Mouse (Mus musculus): ENCODE measurements around the gene Rap1gap2.

The Rap1gap2 gene

DNA sequence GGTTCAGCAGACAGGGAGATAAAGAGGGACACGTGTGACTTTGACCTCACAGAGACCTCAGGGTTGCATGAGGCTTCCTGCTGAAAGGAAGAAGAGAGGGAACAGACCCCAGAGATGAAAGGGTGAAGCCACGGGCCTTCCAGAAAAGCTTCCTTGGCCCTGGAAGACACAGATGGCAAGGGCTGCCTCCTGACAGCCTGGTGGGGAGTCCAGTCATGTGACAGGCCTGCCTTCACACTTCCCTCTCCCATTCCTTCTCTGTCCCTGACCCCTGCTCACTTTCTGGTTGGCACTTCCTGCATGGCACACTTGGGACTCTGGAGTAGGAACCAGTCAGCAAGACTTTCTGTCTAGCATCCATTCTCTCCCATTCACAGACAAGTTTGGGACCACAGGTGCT lies 148.1 kb downstream of the Rap1gap2 start:
- DNase-seq (ENCODE audit: low spot score in 2 of 2), result no peak

DNA sequence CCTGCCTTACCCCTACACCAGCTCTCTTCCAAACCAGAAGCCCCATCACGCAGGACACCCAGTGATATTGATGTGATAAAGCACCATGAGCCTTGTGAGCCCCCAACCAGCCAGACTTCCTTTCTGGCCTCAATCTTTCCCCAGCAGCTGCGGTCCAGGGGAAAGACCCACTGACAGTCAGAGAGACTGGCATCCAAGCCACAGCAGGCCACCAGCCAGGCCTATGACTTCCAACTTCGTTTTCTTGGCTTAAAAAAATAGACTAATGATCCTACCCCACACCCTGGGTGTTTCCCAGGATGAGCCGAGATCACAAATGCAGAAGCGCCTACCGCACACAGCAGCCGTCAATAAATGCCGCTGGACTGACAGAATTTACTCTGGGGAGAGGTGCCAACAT lies 151.1 kb downstream of the Rap1gap2 start:
- DNase-seq (ENCODE audit: low spot score in 2 of 2), result no peak

GRCm38 (mm10) chr11:74458400-74458799 lies 152.3 kb downstream of the Rap1gap2 start:
- DNase-seq (ENCODE audit: low spot score in 2 of 2), result no peak

GRCm38 (mm10) chr11:74457194-74457593 lies 153.5 kb downstream of the Rap1gap2 start:
- DNase-seq (ENCODE audit: low spot score in 2 of 2), result no peak

DNA sequence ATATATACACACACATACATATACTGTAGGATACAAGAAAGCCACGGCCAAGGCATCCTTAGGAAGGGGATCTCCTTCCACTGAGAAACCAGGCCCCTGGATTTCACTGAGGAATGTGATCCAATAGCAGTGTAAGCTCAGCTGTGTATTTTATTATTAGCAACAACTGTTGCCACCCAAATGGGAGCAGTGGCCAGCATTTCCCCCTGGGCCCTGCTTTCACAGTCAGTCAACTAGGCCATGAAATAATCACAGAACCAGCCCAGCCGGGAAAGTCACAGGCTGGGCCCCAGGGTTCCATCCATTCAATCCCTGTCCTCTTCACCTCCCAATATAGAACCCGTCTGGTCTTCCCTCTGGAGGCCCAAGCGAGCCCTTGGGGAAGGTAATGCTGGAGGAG lies 162.2 kb downstream of the Rap1gap2 start:
- no peak for DNase-seq (ENCODE audit: low spot score in 2 of 2)

GRCm38 (mm10) chr11:74447991-74448403 lies 162.7 kb downstream of the Rap1gap2 start:
- DNase-seq (ENCODE audit: low spot score in 2 of 2), result peak; percentile 20 to 41

- DNase-seq (ENCODE audit: low spot score in 2 of 2), result no peak
Observed at GRCm38 (mm10) chr11:74445591-74445990, 165.1 kb downstream of the Rap1gap2 start.

GRCm38 (mm10) chr11:74443924-74444256 lies 166.8 kb downstream of the Rap1gap2 start:
- no peak for DNase-seq (ENCODE audit: low spot score in 2 of 2)

DNA sequence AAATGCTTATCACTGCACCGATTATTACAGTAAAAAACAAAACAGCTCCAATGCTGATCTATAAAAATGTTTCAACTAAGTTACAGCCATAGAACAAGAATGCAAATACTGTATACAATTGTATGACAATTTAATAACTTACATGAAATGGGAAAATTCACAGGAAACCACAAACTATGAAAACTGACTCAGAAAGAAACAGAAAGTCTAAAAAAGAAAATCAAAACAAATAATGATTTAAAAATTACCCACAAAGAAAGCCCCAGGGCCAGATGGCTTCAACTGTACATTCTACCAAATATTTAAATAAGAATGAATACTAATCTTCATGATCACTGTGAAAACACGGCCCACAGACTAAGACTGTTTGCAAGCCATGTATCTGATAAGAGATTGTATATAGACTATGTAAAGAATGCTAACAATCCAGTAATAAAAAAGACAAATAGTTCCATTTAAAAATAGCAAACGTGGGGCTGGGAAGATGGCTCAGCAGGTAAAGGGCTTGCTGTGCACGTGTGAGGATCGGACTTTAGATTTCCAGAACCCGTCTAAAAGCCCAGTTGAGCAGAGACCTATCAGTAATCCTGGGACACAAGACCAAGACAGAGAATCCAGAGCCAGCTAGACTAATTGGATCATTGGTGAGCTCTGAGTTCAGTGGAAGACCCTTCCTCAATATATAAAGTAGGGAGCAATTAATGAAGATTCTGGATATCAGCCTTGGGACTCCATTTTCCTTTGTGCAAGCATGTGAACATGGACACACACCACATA lies 167.4 kb downstream of the Rap1gap2 start:
- no peak for DNase-seq (ENCODE audit: low spot score in 2 of 2)

DNA sequence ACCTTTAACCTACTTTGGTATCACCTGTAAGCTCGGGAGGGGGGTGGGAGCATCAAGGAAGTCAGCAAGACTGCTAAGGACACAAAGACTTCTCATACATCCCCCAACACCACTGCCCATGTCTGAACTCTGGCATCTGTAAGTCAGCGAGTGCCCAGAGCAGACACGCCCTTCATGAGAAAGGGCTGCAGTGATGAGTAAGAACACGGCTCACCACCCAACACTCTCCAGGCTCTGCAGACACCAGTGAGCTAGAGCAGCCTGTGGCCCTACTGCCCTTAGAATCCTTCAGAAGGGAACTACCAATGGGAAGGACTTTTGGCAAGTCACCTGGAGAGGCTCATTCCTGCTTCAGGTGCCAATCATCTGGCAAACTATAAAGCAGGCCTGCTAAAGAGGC lies 168.3 kb downstream of the Rap1gap2 start:
- no peak for DNase-seq (ENCODE audit: low spot score in 2 of 2)

DNA sequence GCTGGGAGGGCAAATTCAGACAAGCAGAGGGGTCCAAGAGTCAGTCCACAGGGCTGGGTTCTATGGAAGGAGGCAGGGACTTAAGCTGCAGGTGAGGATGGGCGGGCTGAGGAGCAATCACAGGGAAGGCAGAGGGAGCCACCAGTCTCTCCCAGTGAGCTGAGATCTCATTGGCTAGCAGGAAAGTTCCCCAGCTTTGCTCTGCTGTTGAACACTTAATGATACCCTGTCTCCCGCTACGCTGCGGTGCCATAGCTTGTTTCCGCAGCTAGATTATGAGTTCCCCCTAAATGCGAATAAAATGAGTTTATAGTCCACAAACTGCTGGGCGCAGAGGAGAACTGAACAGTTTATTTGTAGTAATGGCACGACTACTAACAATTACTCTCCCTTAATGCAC lies 170.6 kb downstream of the Rap1gap2 start:
- DNase-seq (ENCODE audit: low spot score in 2 of 2), result no peak

- peak in 1 of 2 experiments; percentile 30 for DNase-seq (ENCODE audit: low spot score in 2 of 2)
Observed at GRCm38 (mm10) chr11:74439202-74439601, 171.5 kb downstream of the Rap1gap2 start.

DNA sequence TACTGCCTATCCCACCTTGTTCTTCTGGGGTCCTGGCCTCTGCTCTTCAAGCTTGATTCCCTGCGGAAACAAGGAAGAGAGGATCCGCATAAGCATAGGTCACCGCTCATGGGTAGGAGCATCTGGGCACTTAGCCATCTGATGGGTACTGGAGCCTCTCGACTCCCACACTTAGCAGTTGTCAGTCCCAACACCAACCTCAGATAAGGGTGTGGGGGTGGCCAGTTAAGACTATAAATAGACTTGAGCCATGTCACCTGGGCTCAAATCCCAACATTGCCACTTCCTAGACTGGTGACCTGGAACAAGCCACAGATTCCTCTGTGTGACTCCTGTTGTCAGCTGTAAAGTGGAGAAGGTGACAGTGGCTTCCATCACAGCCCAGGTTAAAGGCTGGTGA lies 172.5 kb downstream of the Rap1gap2 start:
- no peak for DNase-seq (ENCODE audit: low spot score in 2 of 2)

GRCm38 (mm10) chr11:74435366-74435765 lies 175.3 kb downstream of the Rap1gap2 start:
- DNase-seq (ENCODE audit: low spot score in 2 of 2), result no peak

DNA sequence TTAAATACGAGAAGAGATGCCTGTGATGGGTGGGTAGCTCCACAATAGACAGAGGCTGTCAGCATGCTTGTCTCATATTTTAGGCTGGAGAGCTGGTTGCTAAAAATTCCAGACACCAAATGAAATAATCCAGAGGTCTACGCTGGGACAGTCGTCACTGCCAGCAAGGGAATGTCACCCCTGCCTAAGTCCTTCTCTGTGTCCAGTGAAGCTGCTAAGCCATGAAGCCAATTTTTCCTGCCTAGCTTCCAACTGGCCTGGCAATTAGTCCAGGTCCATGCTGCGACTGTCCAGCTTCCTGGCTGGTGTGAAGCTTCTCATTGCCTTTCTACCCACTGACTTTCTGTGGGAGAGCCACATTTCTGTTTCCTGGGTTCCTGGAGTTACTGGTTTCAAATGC lies 177.7 kb downstream of the Rap1gap2 start:
- DNase-seq (ENCODE audit: low spot score in 2 of 2), result no peak

DNA sequence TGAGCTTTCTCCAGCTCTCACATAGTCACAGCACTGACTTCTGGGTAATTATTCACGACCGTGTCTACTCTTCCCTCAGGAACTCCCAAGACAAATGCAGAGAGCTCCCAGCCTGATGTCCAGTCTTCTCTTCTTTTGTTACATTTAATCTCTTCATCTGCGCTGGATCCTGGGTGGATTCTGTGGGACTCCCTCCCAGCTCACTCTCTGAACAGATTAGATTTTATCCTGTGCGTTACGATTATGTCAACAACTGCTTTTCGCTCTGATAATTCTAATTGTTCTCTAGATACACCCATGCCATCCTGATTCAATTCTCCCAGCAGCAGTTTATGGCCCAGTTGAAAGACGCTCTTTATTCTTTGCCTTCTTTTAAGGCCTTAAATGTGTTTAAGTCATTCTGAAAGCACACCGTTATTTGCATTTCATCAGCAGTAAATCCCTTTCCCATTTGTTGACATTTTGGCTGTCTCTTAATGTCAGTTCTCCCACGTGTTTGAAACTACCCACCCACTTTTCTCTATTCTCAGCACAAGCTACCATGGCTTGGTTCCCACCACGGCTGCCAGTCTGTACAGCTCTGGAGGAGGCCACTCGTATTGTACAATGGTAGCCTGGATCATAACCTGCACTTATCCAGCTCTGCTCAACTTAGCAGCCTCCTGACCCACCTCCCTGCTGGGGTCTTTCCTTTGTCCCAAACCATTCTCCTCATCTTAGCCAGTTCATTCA lies 180.8 kb downstream of the Rap1gap2 start:
- no peak for DNase-seq (ENCODE audit: low spot score in 2 of 2)

GRCm38 (mm10) chr11:74426306-74426705 lies 184.4 kb downstream of the Rap1gap2 start:
- no peak for DNase-seq (ENCODE audit: low spot score in 2 of 2)

- DNase-seq (ENCODE audit: low spot score in 2 of 2), result no peak
Observed at GRCm38 (mm10) chr11:74422019-74422418, 188.7 kb downstream of the Rap1gap2 start.

DNA sequence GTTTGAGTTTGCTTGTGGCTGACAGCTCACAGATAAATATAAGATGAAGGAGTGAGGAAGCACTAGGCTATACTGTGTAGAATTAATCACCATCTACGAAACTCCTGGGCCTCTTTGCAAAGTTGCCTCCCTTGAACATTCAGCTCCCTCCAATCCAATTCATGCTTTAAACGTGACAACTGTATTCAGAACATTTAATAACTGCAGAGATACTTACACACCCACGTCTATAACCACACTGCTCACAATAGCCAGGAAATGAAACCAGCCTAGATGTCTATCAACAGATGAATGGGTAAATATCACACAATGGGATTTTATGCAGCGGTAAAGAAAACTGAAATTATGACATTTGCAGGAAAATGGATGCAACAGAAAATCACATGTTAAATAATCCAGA lies 189.6 kb downstream of the Rap1gap2 start:
- DNase-seq (ENCODE audit: low spot score in 2 of 2), result no peak

GRCm38 (mm10) chr11:74419601-74420000 lies 191.1 kb downstream of the Rap1gap2 start:
- no peak for DNase-seq (ENCODE audit: low spot score in 2 of 2)

GRCm38 (mm10) chr11:74415736-74416135 lies 195.0 kb downstream of the Rap1gap2 start:
- no peak for DNase-seq (ENCODE audit: low spot score in 2 of 2)

DNA sequence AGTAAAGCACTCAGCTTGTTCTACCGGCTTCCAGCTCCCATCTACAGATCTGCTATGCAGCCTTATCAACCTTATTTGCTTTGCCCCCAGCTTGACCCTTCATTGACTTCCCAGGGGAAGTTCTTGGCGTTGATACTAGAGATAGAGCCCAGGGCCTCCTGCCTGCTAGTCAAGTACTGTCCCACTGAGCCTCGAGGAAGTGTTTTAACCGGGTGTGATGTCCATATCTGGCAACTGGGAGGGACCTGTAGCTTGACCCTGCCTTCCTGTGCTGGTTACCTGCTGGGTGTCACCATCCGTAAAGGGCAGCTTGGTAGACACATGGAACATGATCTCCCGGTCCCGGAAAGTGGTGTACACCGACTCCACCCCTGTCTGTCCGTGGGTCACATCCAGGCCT lies 196.6 kb downstream of the Rap1gap2 start:
- no peak for DNase-seq (ENCODE audit: low spot score in 2 of 2)

DNA sequence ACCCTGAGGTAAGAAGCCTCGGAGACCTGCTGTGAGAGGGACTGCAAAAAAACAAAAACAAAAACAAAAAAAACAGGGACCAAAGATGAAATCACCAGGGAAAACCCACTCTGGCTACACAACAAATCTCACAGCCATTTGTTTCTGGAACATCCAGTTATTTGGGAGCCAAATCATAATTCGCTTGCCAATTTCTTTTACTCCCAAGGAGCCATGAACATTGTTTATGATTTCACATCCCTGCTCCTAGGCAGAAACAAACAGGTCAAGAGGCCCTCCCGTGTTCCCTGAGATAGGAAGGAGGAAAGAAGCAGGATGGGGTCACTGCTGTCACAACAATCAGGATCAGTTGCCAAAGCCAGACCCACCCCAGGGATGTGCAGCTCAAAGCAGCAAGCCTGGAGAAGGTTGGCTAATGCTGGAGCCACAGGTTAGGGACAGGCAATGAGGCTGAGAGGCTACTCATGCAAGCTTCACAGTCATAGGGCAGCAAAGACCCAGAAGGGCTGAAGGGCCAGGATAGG lies 197.2 kb downstream of the Rap1gap2 start:
- DNase-seq (ENCODE audit: low spot score in 2 of 2), result no peak
